Mouse (Mus musculus) left cerebral cortex, adult 2 months (tissue): ENCODE measurements around the gene Cd80. TPM values are rescaled to one million over a fixed set of nuclear protein-coding genes. Genes with fewer than 3 reads are reported as not detected.

ENCODE experiments used
- DNase-seq, 2 experiments: peaks; one replicate each; pipeline ENCODE4 v3.0.0; 2021 to 2022; ENCODE audit warnings: low spot score in 2 of 2, mixed read lengths in 1 of 2; ENCODE audit errors: extremely low spot score in 1 of 2
- H3K27ac ChIP-seq: fragments of 200-600 bp; 2 replicates; pipeline ENCODE4 v1.8.1; 2022
- H3K4me3 ChIP-seq: fragments of 200-600 bp; 2 replicates; pipeline ENCODE4 v1.8.1; 2022
- CTCF ChIP-seq: fragments of 200-600 bp; IDR thresholded peaks from 2 replicates; pipeline ENCODE4 v1.8.1; 2022; ENCODE audit warnings: antibody characterized with exemption, mild to moderate bottlenecking, moderate library complexity
- intact Hi-C: fragments of 180-260 bp; cut with DNase I; formaldehyde crosslinking; loops from one replicate; pipeline ENCODE4 v1.15.1; 2025
- total RNA-seq, 2 experiments: library from RNA; stranded (reverse); gene quantifications; 2 replicates each; pipeline ENCODE4 v1.2.3; 2021

The Cd80 gene
- total RNA-seq, 2 experiments from 2014 or later = 0.27 to 0.54 TPM

DNA sequence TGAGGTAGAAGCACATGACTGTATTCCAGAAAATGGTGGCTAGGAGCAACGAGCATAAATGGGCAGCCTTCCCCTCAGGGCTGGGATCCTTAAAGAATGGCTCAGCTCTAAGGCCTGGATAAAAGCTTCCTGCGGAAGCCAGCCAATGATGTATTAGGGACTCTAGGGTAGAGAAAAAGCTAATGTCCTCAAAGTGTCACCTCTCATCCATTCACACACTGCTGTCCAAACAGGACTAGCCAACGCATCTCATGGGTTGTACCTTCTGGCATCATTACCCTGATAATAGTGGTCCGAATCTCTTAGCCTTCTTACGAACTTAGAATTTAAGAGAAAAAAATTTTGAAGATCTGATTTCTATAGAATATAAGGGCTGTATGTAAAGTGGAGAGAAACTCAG lies 7.9 kb downstream of the Cd80 start:
- no peak overlapping the region for H3K4me3 ChIP-seq
- intact Hi-C loops = no loop called here
- H3K27ac ChIP-seq = no peak overlapping the region
- no peak for DNase-seq
- TF ChIP-seq CTCF = no peak

DNA sequence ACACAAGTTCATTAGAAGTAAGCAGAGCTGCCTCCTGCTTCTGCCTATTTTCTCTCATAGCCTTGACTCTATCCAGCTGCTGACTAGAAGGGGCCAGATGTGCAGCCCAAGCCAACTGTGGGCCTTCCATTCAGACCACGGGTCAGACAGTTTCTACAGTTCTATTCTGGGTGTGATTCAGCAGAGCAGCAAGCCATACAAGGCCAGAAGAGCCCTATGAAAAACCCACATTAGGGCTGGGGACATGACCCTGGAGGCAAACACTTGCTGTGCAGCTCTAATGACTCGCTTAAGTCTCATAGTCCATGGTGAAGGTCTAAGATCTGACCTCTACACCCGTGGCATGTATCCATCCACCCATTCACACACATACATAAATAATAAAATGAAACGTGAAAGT lies 10.7 kb downstream of the Cd80 start:
- TF ChIP-seq CTCF = no peak
- Histone ChIP-seq H3K4me3 (no peak overlapping the region), H3K27ac (no peak overlapping the region)
- DNase-seq = no peak
- intact Hi-C loops = no loop called here

DNA sequence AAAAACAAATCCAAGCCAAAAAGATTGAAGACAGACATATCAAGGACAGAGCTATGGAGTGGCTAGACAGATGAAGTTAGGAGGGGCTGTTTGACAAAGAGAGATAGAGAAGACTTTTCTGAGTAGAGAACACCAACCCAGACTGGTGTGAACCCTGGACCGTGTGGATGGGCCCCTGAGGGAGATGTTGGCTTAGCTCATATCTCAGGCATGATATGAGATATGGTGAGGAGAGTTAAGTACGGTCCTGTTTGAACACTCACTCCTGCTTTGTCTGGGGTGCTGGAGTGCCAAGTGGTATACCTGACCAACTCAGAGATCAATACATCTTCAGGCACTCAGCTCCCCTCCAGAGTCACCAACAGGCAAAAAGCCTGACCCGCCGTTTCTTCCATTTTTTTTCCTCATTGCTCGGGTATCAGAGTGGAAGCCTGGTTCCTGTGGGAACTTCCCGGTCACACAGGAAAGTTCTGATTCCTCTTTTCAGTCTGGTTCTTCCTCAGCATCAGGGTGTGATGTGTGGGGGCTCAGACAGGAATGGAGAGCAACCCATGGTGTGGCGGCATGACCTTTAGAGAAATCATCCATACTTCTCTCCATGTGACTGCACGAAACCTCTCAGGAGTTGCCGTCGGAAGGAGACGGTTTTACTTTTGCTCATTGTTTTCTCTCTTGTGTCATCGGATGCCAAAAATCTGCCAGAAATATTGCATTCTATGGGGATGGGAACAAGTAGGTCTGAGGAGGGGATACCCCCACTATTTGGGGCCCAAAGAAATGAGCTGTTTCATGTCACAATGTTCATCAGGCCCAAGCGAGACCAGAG lies 11.9 kb downstream of the Cd80 start:
- intact Hi-C loops = no loop called here

DNA sequence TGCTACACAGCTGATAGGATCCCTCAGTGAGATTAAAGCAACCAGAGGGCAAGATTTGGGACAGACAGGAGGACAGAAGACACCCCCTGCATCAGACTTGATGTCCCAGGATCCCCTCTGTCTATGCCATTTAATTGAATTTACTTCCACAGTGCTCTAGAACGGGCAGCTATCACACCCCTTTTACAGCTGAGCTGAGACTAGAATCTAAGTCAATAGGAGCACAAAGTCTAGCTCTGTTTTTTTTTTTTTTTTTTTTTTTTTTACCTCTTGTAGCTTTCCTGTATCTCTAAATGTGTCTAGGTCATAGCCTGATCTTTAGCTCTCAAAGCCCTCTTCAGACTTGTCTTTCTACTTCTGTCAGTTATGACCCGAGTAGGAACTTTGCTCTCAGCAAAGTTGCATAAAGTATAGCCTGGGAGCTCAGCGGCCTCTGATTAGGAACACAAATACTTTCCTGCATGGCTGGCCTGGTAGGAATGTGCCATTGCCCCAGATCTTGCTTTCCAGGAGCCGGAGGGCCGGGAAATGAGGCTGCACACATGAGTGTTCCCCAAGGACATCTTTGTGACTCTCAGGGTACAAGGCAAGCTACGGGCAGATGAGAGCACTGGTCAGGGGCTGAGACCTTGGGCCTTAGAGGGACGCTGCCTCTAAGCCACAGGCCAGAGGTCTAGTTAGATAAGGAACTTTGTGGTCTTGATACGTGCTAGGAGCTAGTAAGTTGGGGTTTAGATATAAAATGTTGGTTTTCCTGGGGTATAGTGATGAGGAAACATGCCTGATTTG lies 12.8 kb downstream of the Cd80 start:
- DNase-seq = no peak
- no peak for TF ChIP-seq CTCF
- intact Hi-C loops = no loop called here
- Histone ChIP-seq H3K4me3 (no peak overlapping the region), H3K27ac (no peak overlapping the region)

More for the DNA sequence above, 11.9 kb downstream of the Cd80 start:
- Histone ChIP-seq H3K27ac (no peak overlapping the region), H3K4me3 (no peak overlapping the region)
- TF ChIP-seq CTCF = no peak
- DNase-seq = no peak

DNA sequence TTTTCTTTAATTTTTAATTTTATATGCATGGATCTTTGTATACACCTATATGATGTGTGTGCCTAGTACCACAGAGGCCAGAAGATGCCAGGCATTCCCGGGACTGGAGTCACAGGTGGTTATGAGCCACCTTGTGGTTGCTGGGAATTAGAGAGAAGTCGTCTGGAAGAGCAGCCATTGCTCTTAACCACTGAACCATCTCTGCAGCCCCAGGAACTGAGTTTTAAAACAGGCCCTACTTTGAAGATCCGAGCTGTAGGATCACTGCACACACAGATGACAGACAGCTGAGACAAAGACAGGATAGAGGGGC lies 13.3 kb downstream of the Cd80 start:
- H3K4me3 ChIP-seq = no peak overlapping the region
- intact Hi-C loops = no loop called here
- no peak for DNase-seq
- H3K27ac ChIP-seq = no peak overlapping the region
- TF ChIP-seq CTCF = no peak; the same call in none of the 2 replicates

DNA sequence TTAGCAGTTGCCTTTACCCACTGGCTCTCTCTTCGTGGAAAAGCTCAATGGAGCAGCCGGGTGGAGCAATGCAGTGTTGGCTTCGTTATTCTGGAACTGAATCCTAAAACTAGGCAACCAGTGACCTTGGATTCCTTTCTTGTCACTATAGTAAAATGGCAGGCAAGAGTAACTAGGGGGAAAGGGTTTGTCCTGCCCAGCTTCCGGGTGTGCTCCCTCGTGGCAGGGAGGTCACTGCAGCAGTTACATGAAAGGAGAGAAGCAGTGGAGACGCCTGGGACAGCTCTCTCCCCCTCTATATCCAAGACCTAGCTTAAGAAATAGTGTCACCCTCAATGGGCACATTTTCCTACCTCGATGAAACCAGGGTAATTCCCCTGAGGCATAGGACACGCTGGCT lies 14.1 kb downstream of the Cd80 start:
- DNase-seq = no peak
- intact Hi-C loops = no loop called here
- Histone ChIP-seq H3K4me3 (no peak overlapping the region), H3K27ac (no peak overlapping the region)
- TF ChIP-seq CTCF = no peak

DNA sequence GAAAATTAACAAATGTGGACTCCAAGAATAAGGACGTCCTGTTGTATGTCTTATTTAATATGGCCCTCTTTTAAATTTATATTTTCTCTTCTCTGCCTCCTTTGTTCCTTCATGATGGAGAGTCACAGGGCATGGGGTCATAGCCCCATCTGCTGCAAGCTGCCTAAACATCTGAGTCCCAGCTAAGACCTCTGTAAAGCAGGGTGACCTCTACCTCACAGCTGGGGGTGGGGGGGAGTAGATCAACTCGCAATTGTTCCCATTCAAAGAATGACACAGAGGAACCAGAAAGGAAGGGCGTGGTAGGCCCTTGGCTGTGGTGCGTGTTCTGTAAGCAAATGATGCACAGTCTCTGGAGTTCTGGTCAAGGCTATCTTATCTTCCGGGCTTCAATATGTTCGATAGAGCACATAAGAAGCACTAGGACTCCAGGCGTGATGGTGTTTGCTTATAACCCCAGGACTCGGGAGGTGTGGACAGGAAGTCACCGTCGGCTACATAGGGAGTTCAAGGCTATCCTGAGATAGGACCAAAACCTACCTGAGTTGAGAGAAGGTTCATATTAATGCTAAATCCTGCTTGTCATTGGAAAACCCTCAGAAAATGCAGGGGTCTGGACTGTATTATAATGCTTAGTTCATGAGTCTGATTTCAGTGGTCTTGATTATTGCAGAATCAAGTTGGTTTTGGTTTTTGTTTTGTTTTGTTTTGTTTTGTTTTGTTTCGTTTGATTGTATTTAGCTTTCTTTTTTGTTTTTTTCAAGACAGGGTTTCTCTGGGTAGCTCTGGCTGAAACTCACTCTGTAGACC lies 16.5 kb downstream of the Cd80 start:
- Histone ChIP-seq H3K27ac (no peak overlapping the region), H3K4me3 (no peak overlapping the region)
- TF ChIP-seq CTCF = no peak
- intact Hi-C loops = no loop called here
- DNase-seq = no peak

DNA sequence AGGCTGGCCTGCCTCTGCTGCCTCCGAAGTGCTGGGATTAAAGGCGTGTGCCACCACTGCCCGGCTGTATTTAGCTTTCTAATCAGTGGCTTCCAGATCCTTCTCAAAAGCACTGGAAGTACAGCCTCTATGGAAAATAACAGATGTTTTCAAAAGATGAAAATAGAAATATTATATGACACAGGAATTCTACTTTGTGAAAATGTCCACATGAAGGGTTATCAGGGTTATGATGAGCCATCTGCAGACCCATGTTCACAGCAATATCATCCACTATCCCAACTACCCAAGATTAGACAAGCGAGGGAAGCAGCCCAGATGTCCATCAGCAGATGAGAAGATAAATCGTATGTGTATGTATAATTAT lies 17.1 kb downstream of the Cd80 start:
- DNase-seq = no peak
- intact Hi-C loops = no loop called here
- TF ChIP-seq CTCF = no peak
- no peak overlapping the region for H3K27ac ChIP-seq
- no peak overlapping the region for H3K4me3 ChIP-seq

DNA sequence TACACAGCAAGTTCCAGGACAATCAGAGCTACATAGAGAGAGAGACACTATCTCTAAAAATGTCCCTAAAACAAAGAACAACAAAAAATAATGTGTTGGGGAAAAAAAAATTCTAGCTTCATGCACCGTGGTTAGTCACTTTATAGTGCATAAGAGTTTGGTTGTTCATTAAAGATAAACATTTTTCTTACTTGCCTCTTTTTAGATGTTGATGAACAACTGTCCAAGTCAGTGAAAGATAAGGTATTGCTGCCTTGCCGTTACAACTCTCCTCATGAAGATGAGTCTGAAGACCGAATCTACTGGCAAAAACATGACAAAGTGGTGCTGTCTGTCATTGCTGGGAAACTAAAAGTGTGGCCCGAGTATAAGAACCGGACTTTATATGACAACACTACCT lies 18.3 kb downstream of the Cd80 start:
- intact Hi-C loops = no loop called here
- DNase-seq = no peak
- TF ChIP-seq CTCF = no peak
- Histone ChIP-seq H3K27ac (no peak overlapping the region), H3K4me3 (no peak overlapping the region)

DNA sequence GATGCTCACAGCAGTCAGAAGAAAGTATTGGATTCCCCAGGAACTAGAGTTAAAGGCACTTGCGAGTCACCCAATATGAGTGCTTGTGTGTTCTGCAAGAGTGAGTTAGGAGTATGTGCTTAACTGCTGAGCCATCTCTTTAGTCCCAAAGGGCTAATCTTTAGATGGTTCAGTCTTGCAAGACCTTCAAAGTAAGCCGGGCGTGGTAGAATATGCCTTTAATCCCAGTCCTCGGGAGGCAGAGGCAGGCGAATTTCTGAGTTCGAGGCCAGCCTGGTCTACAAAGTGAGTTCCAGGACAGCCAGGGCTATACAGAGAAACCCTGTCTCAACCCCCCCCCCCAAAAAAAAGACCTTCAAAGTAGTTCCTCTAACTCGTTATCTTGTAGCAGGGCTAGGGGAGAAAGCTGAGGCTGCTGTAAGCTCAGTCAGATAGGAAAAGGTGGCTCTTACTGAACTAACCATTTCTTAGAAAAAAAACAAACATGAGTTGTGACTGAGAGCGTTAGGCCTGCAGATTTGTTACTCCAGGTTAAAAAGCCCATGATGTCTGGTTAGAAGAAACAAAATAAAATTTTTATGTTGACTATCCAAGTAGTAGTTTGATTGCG lies 19.4 kb downstream of the Cd80 start:
- TF ChIP-seq CTCF = no peak
- intact Hi-C loops = no loop called here

DNA sequence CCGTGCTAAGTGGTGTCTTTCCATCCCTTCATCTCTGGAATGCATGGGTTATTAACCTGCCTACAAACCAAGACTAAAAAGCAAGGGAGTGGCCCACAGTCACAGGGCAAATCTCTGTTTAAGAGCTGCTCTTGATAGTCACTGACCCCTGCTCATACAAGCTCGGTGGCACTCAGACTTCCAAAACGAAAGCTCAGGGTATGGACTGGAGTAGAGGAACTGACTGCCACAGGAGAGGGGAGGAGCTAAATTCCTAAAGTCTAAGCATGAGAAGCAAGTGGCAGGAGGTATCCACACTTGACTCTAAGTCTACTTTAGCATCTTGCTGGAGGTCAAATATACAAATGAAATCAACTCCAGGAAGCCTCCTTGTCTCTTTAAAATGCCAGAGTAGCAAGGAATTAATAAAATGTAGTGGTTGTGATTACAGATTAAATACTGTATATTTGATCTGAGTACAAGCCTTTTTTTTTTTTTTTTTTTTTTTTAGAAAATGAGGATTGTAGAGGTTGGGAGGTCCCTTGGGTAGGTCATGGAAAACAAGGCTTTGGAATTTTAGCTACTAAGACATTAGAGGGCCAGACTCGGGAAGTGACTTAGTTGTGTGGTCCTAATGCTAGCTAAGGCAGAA lies 20.4 kb downstream of the Cd80 start:
- no peak for TF ChIP-seq CTCF
- DNase-seq = no peak
- no peak overlapping the region for H3K4me3 ChIP-seq
- no peak overlapping the region for H3K27ac ChIP-seq
- intact Hi-C loops = no loop called here

More for the DNA sequence above, 19.4 kb downstream of the Cd80 start:
- DNase-seq = no peak
- Histone ChIP-seq H3K4me3 (no peak overlapping the region), H3K27ac (no peak overlapping the region)
